Mouse (Mus musculus) cerebellum, adult 2 months (tissue): ENCODE results near the gene Crlf3.

Experiments used
- CTCF ChIP-seq: fragments of 200-500 bp; IDR thresholded peaks from 2 replicates; pipeline ENCODE4 v1.5.1; 2011; ENCODE audit warnings: low read depth, mild to moderate bottlenecking, control low read depth, low read length, moderate library complexity, borderline replicate concordance; ENCODE audit not compliant: insufficient read depth
- POLR2A ChIP-seq: fragments of 200-500 bp; IDR thresholded peaks from 2 replicates; pipeline ENCODE4 v1.6.1; 2011; ENCODE audit warnings: low read length, control low read depth, borderline replicate concordance; ENCODE audit not compliant: insufficient read depth

GRCm38 (mm10) chr11:80042615-80043418 is 38.0 kb downstream of the Crlf3 start:
- TF ChIP-seq CTCF (peak; percentile 52; the same call in 1 of the 2 replicates), POLR2A (no peak)
